Mouse (Mus musculus): ENCODE measurements around the gene Col4a3bp. TPM values are rescaled to one million over a fixed set of nuclear protein-coding genes. Genes with fewer than 3 reads are reported as not detected.

Col4a3bp gene
- total RNA-seq, 1 experiment from 2014 or later, result 90.3 TPM

DNA sequence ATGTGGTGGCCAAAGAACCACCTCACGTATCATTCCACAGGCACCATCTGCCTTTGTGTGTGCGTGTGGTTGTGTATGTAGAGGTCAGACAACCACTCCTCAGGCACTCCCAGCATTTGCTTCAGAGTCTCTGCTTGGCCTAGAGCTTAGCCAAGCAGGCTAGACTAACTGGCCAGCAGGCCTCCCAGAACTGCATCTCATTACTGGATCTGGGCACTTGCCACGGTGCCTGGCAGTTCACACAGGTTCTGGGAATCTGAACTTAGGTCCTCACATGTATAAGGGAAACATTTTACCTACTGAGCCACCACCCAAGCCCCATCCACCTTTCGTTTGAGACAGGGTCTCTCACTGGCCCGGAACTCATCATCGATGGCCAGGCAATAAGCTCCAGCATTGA lies 10.2 kb upstream of the Col4a3bp start:
- no peak for ATAC-seq (replicated peaks in 1 of 2; ENCODE audit: insufficient read depth in 1 of 2, low FRiP score in 2 of 2, low TSS enrichment in 1 of 2, low read depth in 1 of 2, poor library complexity in 2 of 2, severe bottlenecking in 2 of 2)

DNA sequence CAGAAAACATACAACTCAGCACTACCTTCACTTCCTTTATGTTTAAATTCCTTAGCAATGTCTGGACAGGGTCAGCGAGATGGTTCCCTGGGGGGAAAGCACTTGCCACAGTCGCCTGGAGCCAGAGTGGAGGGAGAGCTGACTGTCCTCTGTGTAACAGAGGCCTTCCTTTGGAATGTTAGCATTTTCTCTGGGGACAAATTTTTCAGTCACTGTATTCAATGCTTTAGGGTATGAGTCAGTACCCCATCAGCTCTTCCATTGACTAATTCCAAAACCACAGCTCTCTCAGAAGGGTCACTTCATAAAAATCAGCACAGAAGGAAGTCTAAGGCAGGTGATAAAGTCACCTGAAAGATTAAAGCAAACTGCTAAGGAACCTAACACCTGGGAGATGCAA lies 8.7 kb upstream of the Col4a3bp start:
- ATAC-seq (replicated peaks in 1 of 2; ENCODE audit: insufficient read depth in 1 of 2, low FRiP score in 2 of 2, low TSS enrichment in 1 of 2, low read depth in 1 of 2, poor library complexity in 2 of 2, severe bottlenecking in 2 of 2), result no peak

DNA sequence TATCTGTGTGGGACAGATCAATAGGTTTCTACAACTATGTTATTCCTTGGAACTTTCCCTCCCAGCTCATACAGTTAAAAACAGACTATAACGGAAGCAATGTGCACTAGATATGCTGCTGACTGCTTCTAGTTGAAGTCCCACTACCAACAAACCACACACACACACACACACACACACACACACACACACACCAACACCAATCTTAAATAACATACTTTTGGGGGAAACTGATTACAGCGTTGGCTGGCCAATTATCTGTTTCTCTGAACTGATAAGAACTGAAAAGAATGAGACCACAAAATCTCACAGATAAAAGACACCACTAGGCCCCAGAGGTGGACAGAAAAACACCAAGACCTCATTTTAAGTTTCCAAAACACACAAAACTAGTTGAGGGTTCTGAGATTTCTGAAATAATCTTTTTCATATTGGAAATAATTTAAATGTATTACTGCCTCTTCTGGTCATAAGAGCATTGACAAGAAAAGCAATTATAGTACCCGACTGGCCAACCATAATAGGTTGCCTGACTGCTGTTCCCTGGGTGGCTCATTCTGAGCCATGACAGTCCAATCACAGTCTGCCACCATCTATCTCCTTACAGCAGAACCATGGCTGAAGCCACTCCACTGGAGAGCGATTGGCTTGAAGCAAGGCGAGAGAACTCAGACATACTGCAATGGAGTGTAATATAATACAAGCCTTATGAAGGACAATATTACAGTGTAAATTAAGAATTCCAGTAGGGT lies 5.4 kb upstream of the Col4a3bp start:
- ATAC-seq (replicated peaks in 1 of 2; ENCODE audit: insufficient read depth in 1 of 2, low FRiP score in 2 of 2, low TSS enrichment in 1 of 2, low read depth in 1 of 2, poor library complexity in 2 of 2, severe bottlenecking in 2 of 2), result no peak

DNA sequence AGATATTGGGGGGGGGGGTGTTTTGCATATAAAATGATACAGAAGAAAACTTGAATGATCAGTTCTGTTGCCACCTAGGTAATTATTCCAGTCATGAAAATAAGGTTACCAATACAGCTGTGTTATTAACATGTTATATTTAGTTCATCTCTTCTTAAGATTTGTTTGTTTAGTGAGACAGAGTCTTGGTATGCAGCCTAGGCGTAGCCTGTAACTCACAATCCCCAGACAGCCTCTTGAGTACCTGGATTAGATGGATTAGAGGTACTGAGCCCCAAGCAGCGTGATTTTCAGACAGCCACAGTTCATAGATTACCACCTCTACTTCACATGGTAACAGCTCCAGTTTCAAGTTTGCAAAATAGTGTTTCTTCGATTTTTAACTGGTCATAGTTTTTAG lies 4.3 kb upstream of the Col4a3bp start:
- ATAC-seq (replicated peaks in 1 of 2; ENCODE audit: insufficient read depth in 1 of 2, low FRiP score in 2 of 2, low TSS enrichment in 1 of 2, low read depth in 1 of 2, poor library complexity in 2 of 2, severe bottlenecking in 2 of 2), result no peak

DNA sequence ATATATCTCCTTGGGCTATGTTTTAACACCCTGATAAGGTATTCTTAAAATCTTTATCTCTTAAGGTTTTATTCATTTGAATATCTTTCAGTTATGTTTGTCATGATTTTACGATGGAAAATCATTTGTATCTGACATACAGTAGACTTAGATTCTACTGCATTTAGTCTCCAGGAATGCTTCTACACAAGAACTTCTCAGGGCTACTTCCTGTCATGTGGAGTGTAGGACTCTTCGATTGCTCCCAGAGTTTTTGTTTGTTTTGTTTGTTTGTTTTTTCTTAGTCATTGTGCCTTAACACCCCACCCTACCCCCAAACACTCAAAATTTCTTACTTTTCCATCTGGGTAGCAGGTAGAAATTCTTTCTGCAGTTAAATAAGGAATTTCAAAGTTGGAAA lies 1.0 kb upstream of the Col4a3bp start:
- no peak for ATAC-seq (replicated peaks in 1 of 2; ENCODE audit: insufficient read depth in 1 of 2, low FRiP score in 2 of 2, low TSS enrichment in 1 of 2, low read depth in 1 of 2, poor library complexity in 2 of 2, severe bottlenecking in 2 of 2)

DNA sequence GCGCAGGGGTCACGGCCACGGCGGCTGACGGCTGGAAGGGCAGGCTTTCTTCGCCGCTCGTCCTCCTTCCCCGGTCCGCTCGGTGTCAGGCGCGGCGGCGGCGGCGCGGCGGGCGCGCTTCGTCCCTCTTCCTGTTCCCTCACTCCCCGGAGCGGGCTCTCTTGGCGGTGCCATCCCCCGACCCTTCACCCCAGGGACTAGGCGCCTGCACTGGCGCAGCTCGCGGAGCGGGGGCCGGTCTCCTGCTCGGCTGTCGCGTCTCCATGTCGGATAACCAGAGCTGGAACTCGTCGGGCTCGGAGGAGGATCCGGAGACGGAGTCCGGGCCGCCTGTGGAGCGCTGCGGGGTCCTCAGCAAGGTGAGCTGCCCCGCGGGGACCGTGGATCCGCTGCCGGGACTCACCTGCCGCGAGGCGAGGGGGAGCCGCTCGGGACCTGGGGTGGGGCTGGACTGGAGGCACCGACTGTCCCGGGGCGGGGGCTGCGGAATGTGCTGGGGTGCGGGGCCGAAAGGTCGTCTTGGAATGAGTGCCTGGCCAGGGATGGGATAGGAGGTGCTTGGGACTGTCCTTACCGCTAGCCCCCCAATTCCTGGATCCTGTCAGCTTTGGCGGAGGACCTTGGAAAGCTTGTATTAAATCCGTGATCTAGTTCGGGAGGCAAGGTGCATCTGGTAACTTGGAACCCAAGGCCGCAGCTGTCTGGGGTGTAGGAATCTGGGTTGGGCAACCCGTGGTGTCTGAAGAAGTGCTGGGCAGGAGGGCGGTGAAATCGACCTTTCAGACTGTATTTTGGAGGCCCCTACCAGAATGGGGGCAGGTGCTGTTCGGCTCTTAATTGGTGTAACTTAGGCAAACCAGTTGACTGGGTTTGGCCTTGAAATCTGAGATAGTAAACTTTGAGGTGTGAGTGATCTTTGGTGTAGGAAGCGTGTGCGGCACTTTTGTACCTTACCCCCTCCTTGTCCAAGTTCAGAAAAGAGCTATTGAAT lies 778 bp downstream of the Col4a3bp start:
- peak in 1 of 2 experiments; percentile 27; a peak in 1 of 4 replicates for ATAC-seq (replicated peaks in 1 of 2; ENCODE audit: insufficient read depth in 1 of 2, low FRiP score in 2 of 2, low TSS enrichment in 1 of 2, low read depth in 1 of 2, poor library complexity in 2 of 2, severe bottlenecking in 2 of 2)

DNA sequence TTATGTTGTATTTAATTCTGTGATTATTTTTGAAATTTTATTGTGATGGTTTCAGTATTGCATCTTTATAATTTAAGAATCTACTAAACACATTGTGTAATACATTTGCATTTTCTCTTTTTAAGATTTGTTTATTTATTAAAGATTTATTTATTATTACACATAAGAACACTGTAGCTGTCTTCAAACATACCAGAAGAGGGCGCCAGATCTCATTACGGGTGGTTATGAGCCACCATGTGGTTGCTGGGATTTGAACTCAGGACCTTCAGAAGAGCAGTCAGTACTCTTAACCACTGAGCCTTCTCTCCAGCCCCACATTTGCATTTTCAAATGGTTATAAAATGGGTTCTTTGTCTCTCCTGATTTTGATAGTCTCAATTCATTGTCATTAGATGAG lies 2.1 kb downstream of the Col4a3bp start:
- no peak for ATAC-seq (replicated peaks in 1 of 2; ENCODE audit: insufficient read depth in 1 of 2, low FRiP score in 2 of 2, low TSS enrichment in 1 of 2, low read depth in 1 of 2, poor library complexity in 2 of 2, severe bottlenecking in 2 of 2)

DNA sequence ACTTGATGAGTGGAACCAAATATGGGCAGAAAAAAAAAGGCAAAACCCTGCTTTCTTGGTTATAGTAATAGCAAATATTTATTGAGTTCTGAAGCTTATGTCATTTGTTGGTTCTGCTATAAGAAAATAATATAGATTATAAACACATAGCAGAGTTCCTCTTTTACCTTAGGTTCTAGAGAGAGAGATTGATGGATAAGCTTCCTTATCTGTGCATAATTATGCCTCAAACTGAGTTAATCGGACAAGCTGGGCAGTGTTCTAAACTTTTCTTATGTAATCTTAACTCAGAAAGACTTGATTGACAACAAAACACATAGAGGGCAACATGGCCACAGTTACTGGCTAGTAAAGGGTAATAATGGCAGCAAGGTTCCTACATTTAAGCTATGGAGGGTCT lies 4.8 kb downstream of the Col4a3bp start:
- no peak for ATAC-seq (replicated peaks in 1 of 2; ENCODE audit: insufficient read depth in 1 of 2, low FRiP score in 2 of 2, low TSS enrichment in 1 of 2, low read depth in 1 of 2, poor library complexity in 2 of 2, severe bottlenecking in 2 of 2)

DNA sequence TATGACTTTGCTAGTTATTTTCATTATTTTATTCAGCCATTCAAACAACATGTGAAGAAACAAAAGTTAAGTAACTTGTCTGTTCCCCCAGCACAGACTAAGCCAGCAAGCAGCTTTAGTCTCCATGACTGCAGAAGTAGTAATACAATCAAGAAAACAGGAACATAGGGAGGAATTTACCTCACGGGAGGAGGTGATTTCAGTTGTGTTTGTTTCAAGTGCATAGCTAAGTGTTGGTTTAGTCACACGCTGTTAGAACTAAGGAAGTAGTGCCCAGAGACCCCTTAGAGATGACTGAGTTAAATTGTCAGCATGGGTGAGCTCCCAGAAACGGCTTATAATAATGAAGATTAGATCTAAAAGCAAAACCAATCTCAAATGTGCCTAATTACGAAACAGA lies 5.5 kb downstream of the Col4a3bp start:
- ATAC-seq (replicated peaks in 1 of 2; ENCODE audit: insufficient read depth in 1 of 2, low FRiP score in 2 of 2, low TSS enrichment in 1 of 2, low read depth in 1 of 2, poor library complexity in 2 of 2, severe bottlenecking in 2 of 2), result peak; percentile 37 to 73; a peak in 3 of 4 replicates

DNA sequence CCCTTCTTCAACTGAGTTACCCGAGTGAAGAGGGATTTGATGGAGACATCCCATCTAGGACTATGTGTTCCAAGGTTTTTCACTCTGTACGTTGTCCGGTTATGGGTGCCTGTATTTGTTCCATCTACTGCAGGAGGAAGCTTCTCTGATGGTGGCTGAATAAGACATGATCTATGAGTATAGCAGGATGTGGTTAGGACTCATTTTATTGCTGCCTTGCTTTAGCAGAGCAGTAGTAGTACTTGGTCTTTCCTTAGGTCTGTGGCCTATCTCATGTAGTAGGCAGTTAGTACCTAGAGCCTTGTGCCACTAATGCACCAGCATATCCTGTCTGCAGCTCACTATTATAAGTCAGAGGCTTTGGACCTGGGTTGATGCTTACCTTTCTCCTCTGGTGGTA lies 12.7 kb downstream of the Col4a3bp start:
- ATAC-seq (replicated peaks in 1 of 2; ENCODE audit: insufficient read depth in 1 of 2, low FRiP score in 2 of 2, low TSS enrichment in 1 of 2, low read depth in 1 of 2, poor library complexity in 2 of 2, severe bottlenecking in 2 of 2), result peak in 1 of 2 experiments; percentile 27; a peak in 1 of 4 replicates

DNA sequence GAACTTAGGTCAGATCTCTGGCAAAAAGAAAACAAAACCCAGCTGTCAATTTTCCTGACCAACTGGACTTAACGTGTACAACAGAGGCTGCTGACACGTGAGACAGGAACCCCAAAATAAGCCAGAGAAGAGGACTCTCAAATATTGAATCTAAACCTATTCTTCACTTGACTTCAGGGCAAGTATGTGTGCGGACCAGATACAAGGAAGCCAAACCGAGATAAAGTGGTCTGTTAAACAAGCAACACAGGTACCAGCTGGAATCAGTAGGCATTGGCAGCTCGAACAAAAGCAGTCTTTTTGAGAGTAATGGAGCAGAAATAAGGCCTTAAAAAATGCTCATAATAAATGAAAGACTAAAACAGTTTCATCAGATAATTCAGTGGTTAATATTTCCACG lies 25.6 kb downstream of the Col4a3bp start:
- ATAC-seq (replicated peaks in 1 of 2; ENCODE audit: insufficient read depth in 1 of 2, low FRiP score in 2 of 2, low TSS enrichment in 1 of 2, low read depth in 1 of 2, poor library complexity in 2 of 2, severe bottlenecking in 2 of 2), result no peak

DNA sequence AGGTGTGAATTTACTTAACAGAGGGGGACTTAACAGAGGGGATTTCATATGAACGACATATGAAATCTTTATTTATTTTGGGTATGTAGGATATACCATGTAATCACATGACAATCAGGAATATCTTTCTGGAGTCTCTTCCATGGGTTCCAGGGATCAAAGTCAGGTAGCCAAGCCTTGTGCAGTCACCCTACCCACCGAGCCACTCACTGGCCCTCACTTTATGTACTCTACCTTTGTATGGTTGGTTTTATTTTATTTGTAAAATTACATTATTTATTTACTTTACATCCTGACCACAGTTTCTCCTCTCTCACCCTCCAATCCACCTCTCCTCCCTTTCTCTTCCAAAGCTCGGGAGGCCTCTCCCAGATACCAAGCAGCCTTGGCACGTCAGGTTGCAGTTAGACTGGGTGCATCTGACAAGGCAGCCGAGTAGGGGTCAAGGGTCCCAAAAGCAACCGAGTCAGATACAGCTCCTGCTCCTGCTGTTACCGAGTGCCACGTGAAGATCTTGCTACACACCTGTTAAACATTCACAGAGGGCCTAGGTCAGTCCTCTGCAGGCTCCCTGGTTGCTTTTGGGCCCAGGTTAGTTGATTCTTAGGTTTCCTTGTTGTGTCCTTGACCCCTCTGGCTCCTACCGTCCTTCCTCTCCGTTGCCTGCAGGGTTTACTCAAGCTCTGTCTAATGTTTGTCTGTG lies 28.0 kb downstream of the Col4a3bp start:
- no peak for ATAC-seq (replicated peaks in 1 of 2; ENCODE audit: insufficient read depth in 1 of 2, low FRiP score in 2 of 2, low TSS enrichment in 1 of 2, low read depth in 1 of 2, poor library complexity in 2 of 2, severe bottlenecking in 2 of 2)

DNA sequence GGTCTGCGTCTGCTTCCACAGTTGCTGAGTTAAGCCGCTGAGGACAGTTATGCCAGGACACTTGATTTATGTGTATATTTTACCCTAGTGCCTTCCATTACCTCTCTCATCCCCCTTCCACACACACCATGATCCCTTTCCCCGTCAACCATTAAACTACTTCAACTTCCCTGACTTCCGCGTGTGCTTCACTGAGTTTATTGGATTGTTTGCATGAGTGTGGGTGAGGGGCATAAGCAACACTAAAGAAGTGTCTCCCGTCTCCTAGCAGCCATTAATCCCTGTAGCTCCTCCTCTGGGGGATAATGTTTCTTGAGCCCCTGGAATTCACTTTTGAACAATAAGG lies 28.6 kb downstream of the Col4a3bp start:
- ATAC-seq (replicated peaks in 1 of 2; ENCODE audit: insufficient read depth in 1 of 2, low FRiP score in 2 of 2, low TSS enrichment in 1 of 2, low read depth in 1 of 2, poor library complexity in 2 of 2, severe bottlenecking in 2 of 2), result no peak

DNA sequence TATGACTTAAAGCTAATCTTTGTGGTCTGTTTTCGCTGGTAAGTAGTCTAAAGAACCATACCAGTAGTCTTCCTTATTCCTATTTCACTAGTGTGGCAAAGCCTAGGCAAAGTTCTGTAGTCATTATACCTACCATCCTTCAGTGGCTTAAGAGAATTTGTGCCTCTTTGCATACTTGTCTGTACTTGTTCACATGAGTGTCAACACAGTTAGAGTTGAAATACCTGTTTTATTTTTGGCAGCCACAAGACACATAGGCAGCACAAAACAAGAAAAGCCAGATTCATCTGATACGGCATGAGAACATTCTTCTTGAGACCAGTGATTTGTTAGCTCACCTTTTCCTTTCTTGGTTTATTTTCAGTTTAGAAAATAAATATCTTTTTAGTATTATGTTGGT lies 31.8 kb downstream of the Col4a3bp start:
- ATAC-seq (replicated peaks in 1 of 2; ENCODE audit: insufficient read depth in 1 of 2, low FRiP score in 2 of 2, low TSS enrichment in 1 of 2, low read depth in 1 of 2, poor library complexity in 2 of 2, severe bottlenecking in 2 of 2), result no peak

DNA sequence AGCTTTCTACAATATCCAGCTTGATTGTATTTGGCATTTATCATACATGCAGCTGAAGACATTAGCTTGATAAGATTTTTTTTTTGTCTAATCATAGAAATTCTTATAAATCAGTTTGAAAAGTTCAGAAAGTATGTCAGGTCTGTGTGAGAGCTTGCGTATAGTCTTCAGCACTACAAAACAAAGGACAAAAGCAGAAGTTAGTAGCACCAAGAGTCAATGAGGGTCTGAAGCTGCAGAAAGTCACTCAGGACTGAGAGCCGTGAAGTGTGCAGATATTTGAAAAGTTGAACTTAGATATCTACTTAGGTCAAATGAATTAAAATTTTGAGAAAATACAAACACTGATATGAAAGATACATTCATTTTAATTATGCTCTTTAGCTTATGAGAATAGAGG lies 36.7 kb downstream of the Col4a3bp start:
- ATAC-seq (replicated peaks in 1 of 2; ENCODE audit: insufficient read depth in 1 of 2, low FRiP score in 2 of 2, low TSS enrichment in 1 of 2, low read depth in 1 of 2, poor library complexity in 2 of 2, severe bottlenecking in 2 of 2), result peak; percentile 56 to 62; a peak in 2 of 4 replicates

DNA sequence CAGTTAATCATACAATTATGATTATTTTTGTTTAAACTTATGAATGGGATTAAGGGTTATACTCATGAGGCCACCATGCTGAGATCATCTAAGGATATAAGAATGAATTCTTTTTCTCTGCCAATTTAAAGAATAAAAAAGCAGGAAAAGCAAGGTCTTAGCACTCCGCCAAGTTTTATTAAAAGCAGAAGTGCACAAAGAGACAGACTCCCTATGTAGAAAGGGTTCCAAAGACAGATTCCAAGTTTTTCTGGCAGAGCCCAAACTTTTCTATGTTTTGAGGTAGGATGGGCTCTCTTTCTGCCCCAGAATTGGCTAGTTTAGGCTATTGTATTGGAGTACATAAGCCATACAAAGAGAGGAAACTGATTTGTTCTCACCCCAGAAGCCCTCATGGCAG lies 37.6 kb downstream of the Col4a3bp start:
- ATAC-seq (replicated peaks in 1 of 2; ENCODE audit: insufficient read depth in 1 of 2, low FRiP score in 2 of 2, low TSS enrichment in 1 of 2, low read depth in 1 of 2, poor library complexity in 2 of 2, severe bottlenecking in 2 of 2), result no peak

DNA sequence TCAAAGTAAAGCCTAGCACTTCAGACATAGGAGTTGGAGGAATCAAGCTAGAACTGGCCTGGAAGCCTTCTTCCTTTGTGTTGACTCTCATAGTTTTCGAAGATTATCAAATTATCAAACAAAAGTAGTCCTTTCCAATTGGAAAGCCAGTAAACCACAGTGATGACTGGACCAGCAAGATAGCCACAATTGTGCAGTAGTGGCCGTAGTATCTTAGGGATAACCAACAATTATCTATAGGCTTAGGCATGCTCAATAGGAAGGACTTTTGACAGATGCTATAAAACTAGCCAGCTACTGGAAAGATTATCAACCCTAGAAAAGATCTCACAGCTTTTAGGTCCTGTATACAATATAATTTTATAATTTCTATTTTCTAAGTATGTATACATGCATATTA lies 41.8 kb downstream of the Col4a3bp start:
- no peak for ATAC-seq (replicated peaks in 1 of 2; ENCODE audit: insufficient read depth in 1 of 2, low FRiP score in 2 of 2, low TSS enrichment in 1 of 2, low read depth in 1 of 2, poor library complexity in 2 of 2, severe bottlenecking in 2 of 2)

DNA sequence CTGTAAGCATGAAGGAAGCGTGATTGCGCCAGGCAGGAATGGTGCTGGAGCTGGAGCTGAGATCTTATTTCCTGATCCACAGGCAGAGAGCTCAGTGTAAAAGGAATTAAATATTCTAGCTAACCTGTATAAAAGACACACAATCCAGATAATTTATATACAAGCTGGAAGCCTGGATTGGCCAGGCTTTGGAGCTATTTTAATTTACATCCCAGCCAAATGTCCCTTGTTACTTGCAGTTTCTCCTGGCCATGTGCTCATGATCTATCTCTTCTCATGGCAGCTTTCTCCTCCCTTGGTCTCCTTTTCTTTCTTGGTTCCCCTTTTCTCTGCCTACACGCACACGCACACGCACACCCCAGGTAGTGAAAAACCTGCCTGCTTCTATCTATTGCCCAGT lies 44.1 kb downstream of the Col4a3bp start:
- no peak for ATAC-seq (replicated peaks in 1 of 2; ENCODE audit: insufficient read depth in 1 of 2, low FRiP score in 2 of 2, low TSS enrichment in 1 of 2, low read depth in 1 of 2, poor library complexity in 2 of 2, severe bottlenecking in 2 of 2)
